Mouse (Mus musculus) gonadal fat pad, adult 2 months (tissue): Measurements from ENCODE around the gene Esp1. TPM values are rescaled to one million over a fixed set of nuclear protein-coding genes. Genes with fewer than 3 reads are reported as not detected.

ENCODE experiments used
- DNase-seq: peaks from one replicate; pipeline ENCODE4 v3.0.0-alpha.2; 2012; ENCODE audit warnings: low read depth
- polyA plus RNA-seq: library from polyadenylated mRNA; depleted of rRNA; stranded (reverse); fragments of >200 nt; gene quantifications from 2 replicates; pipeline ENCODE4 v1.2.3, GENCODE M21; 2012; rRNA removed

The Esp1 gene
- polyA plus RNA-seq = not detected in 2 replicates

DNA sequence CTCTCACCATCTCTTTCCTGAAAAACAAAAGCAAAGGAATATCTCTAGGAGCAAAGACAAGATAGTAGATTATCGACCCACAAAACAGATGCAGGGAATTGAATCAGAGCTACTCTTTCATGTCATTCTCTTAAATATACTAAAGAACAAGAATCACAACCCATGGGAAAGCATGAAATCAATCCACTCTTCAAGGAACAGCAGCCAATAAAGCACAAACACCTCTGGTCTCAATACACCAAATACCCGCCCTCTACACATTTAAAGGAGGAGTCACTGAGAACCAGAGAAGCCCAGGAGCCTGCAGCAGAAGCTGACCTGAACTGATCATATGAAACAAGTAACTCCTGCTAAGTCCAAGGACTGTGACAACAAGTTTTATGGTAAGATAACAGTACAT, at the start of gene Esp1:
Gene Esp1 (plus strand): TSS at position 301 of the 400 bp plus-strand sequence.
- DNase-seq = no peak

DNA sequence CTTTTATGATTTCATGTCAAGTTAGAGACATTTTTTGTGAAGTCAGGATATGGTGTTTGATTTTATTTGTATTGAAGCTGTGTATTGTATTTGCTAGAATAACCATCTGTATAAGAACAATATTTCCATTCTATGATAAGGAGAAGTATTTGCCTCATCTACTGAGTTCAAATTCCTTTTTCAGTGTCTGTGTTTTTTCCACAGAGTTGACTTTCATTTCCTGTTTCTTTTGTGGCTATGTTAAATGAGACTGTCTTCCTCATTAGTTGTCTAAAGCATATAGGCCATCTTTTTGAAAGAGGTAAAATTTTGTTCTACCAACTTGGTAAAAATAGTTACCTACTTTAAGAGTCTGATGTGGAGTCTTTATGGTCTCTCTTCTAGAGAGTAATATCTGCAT, 10.6 kb upstream of the Esp1 start:
- DNase-seq = no peak

- peak; percentile 31 for DNase-seq
Observed at GRCm38 (mm10) chr17:40717055-40717454, 9.9 kb upstream of the Esp1 start.

GRCm38 (mm10) chr17:40731296-40731695, 4.4 kb downstream of the Esp1 start:
- DNase-seq = no peak

- DNase-seq = no peak
Observed at GRCm38 (mm10) chr17:40731724-40732123, 4.8 kb downstream of the Esp1 start.

DNA sequence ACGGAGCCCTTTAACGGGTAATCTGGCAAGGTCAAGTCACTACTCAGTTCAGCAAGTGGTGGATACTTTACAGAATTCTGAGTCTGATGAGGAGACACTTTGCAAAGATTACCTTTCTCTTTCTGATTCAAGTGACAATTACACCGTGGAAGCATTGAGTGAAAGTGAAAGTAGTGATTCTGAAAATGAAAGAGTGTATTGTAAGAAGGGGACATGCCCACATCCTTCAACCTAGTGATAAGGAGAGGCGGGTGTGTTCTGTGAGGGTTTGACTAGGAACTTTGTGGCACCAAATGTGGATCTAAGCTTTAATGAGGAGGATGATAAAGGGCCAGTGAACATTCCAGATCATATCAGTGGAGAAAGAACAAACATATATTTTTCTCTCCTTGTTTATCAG, 36.7 kb downstream of the Esp1 start:
- DNase-seq = no peak

- DNase-seq = no peak
Observed at GRCm38 (mm10) chr17:40767120-40767519, 40.2 kb downstream of the Esp1 start.

Other genes with a start within 250 kb of the Esp1 start
- not detected in 2 replicates for gene Esp8, start 207.1 kb upstream of the Esp1 start, polyA plus RNA-seq
- gene Esp6, start 165.6 kb upstream of the Esp1 start, polyA plus RNA-seq = not detected in 2 replicates
- not detected in 2 replicates for gene Esp4, start 128.5 kb upstream of the Esp1 start, polyA plus RNA-seq
- gene Esp3, start 95.0 kb upstream of the Esp1 start, polyA plus RNA-seq = not detected in 2 replicates
- gene Crisp2, start 79.9 kb downstream of the Esp1 start, polyA plus RNA-seq = 7.5 and 9.3 TPM in 2 replicates
- gene Rhag, start 84.0 kb downstream of the Esp1 start, polyA plus RNA-seq = not detected in 2 replicates
- gene 9130008F23Rik, start 153.4 kb downstream of the Esp1 start, polyA plus RNA-seq = 4.2 and 4.3 TPM in 2 replicates
- not detected in 2 replicates for gene Glyatl3, start 187.2 kb downstream of the Esp1 start, polyA plus RNA-seq
- 21.7 and 23.4 TPM in 2 replicates for gene Mut, start 207.6 kb downstream of the Esp1 start, polyA plus RNA-seq
- 0.62 and 0.74 TPM in 2 replicates for gene Cenpq, start 207.9 kb downstream of the Esp1 start, polyA plus RNA-seq